Mouse (Mus musculus): Measurements from ENCODE around the gene Bahd1. TPM values are rescaled to one million over a fixed set of nuclear protein-coding genes. Genes with fewer than 3 reads are reported as not detected.
A peak's percentile ranks its signal among the peaks of the same experiment; 100 is the strongest.

Bahd1 gene
- polyA plus RNA-seq, 1 experiment from 2014 or later = 2.4 TPM

DNA sequence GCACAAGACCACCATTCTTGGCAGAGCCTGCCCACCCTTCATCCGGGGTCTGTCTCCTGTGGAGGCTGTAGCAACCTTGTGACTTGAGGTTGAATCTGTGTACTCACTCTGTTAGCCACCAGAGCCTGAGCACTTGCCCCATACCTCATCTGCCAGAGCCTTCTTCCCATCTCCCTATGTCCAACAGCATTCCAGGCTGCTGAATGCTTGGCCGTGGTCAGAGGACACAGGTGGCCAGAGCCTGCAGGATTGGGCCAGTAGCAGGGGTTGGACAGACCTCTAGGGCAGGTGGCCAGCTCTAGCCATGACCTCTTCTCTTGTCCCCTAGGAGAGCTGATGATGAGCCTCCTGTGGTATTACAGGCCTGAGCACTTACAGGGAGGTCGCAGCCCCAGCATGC, 20.3 kb downstream of the Bahd1 start:
- H3K4me3 ChIP-seq = no peak overlapping the region
- H3K27ac ChIP-seq = no peak overlapping the region
- H3K9me3 ChIP-seq (replicated peaks) = no peaks in the 10 kb centered on the region
- WGBS = 74% methylated on average over 3 of the region's 3 CpGs
- H3K4me1 ChIP-seq = peaks cover 13% of the 10 kb centered on the region; the same call in 1 of the 2 replicates
- H3K36me3 ChIP-seq = peaks cover 55% of the 10 kb centered on the region
- DNase-seq (ENCODE audit: low spot score) = no peak
- H3K27me3 ChIP-seq (ENCODE audit: low read depth, poor library complexity, severe bottlenecking) = no peaks in the 10 kb centered on the region

DNA sequence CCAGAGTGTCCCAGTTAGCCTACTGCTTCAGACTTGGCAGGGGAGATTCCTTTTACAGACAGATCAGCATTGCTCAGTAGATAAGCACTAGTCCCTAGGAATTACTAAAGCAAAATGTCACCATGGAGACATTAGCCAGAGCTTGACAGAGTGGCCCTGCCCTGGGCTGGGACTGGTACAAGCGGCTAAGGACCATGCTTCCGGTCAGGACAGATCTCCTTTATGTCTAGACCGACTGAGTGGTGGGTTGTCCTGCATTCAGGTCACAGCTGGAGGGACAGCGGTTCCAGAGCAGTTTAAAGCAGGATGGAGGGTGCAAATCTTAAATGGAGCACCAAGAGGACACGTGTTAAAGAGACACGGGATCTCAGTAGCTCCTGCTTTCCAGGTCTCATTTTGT, 25.8 kb downstream of the Bahd1 start:
- Histone ChIP-seq H3K27ac (peak overlapping the region; percentile 96), H3K36me3 (peaks cover 22% of the 10 kb centered on the region), H3K9me3 (replicated peaks) (no peaks in the 10 kb centered on the region), H3K4me1 (peaks cover 44% of the 10 kb centered on the region), H3K27me3 (ENCODE audit: low read depth, poor library complexity, severe bottlenecking) (no peaks in the 10 kb centered on the region), H3K4me3 (peak overlapping the region; percentile 78)
- no peak for DNase-seq (ENCODE audit: low spot score)
- 1% methylated on average over 6 of the region's 6 CpGs for WGBS

DNA sequence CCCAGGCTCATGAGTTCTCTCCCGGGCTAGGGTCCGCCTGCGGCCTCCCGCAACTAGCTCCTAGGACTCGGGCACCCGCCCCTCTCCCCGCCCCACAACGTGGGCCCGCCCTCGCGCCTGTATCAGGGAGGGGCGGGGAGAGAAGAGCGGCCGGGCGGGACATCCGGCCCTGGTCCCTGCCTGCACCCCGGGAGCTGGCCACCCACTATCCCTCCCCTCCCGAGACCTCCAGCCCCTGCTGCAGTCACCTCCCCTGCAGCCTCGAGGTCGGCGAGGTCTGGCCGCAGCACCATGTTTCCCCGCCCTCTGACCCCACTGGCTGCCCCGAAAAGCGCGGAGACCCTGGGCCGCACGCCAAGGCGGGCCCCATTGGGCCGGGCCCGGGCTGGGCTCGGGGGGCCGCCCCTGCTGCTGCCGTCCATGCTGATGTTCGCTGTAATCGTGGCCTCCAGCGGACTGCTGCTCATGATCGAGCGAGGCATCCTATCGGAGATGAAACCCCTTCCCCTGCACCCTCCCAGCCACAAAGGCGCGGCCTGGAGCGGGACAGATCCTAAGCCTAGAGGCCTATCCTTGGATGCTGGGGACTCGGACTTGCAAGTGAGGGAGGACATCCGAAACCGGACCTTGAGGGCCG, 26.3 kb downstream of the Bahd1 start, which contains the start of gene Chst14:
Gene Chst14, plus strand, starts transcription at position 136 of the 637 bp plus-strand sequence.
- H3K27ac ChIP-seq = peak within 1 kb of the TSS; percentile 96
- peak; percentile 87 for DNase-seq (ENCODE audit: low spot score)
- no peaks in the 10 kb centered on the region for H3K27me3 ChIP-seq (ENCODE audit: low read depth, poor library complexity, severe bottlenecking)
- peaks cover 45% of the 10 kb centered on the region for H3K4me1 ChIP-seq
- no peaks in the 10 kb centered on the region for H3K9me3 ChIP-seq (replicated peaks)
- H3K36me3 ChIP-seq = peaks cover 18% of the 10 kb centered on the region
- under 1% methylated on average over 38 of the region's 47 CpGs for WGBS
- H3K4me3 ChIP-seq = peak within 1 kb of the TSS; percentile 78

DNA sequence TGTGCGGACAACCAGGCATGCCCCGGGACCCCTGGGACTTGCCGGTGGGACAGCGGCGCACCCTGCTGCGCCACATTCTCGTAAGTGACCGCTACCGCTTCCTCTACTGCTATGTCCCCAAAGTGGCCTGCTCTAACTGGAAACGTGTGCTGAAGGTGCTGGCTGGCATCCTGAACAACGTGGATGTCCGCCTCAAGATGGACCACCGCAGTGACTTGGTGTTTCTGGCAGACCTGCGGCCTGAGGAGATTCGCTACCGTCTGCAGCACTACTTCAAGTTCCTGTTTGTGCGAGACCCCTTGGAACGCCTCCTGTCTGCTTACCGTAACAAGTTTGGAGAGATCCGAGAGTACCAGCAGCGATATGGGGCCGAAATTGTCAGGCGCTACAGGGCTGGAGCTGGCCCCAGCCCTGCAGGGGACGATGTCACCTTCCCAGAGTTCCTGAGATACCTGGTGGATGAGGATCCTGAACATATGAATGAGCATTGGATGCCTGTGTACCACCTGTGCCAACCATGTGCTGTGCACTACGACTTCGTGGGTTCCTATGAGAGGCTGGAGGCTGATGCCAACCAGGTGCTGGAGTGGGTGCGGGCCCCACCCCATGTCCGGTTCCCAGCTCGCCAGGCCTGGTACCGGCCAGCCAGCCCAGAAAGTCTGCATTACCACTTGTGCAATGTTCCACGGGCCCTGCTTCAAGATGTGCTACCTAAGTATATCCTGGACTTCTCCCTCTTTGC, 27.0 kb downstream of the Bahd1 start:
- Histone ChIP-seq H3K27ac (peak overlapping the region; percentile 96), H3K4me3 (peak overlapping the region; percentile 78), H3K27me3 (ENCODE audit: low read depth, poor library complexity, severe bottlenecking) (no peaks in the 10 kb centered on the region), H3K4me1 (peaks cover 45% of the 10 kb centered on the region), H3K9me3 (replicated peaks) (no peaks in the 10 kb centered on the region), H3K36me3 (peaks cover 17% of the 10 kb centered on the region)
- no peak for DNase-seq (ENCODE audit: low spot score)
- WGBS = 31% methylated on average over 31 of the region's 31 CpGs

DNA sequence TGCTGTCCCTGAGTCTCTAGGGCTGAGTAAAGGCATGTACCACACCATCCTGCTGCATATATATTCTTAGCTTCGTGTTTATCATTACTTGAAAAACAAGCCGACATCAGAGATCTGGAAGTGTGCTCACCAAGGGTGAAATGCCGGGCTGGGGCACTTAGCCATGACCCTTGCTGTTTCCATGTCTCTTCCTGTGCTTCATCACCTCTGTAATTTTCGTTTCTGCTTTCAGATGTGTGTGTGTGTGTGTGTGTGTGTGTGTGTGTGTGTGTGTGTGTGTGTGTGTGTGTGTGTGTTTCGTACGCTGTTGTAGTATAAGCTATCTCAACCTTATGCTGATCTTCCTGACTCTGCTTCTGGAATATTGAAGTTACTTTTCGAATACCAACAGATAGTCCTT, 41.2 kb downstream of the Bahd1 start:
- Histone ChIP-seq H3K9me3 (replicated peaks) (no peaks in the 10 kb centered on the region), H3K4me1 (peaks cover 12% of the 10 kb centered on the region), H3K27ac (no peak overlapping the region), H3K36me3 (no peaks in the 10 kb centered on the region), H3K27me3 (ENCODE audit: low read depth, poor library complexity, severe bottlenecking) (no peaks in the 10 kb centered on the region), H3K4me3 (no peak overlapping the region)
- WGBS = 85% methylated on average over 7 of the region's 7 CpGs
- DNase-seq (ENCODE audit: low spot score) = no peak

DNA sequence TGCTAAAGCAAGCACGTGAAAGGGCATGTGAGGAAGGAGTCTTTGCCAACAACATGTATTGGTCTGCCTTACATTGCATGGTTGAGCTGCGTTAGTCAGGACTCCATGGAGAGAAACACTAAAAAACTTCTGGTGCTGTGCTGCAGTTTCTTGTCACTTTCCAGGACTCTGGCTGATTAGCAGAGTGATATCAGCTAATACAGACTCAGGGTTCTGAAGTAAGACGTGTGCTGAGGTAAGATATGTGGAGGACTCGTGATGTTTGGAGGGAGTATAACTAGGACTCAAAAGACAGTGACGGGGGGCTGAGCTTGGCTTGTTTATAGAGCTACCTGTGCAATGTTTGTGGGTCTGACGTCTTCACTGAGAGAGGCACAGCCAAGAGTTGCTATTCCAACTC, 43.1 kb downstream of the Bahd1 start:
- H3K9me3 ChIP-seq (replicated peaks) = no peaks in the 10 kb centered on the region
- 91% methylated on average over 6 of the region's 6 CpGs for WGBS

DNA sequence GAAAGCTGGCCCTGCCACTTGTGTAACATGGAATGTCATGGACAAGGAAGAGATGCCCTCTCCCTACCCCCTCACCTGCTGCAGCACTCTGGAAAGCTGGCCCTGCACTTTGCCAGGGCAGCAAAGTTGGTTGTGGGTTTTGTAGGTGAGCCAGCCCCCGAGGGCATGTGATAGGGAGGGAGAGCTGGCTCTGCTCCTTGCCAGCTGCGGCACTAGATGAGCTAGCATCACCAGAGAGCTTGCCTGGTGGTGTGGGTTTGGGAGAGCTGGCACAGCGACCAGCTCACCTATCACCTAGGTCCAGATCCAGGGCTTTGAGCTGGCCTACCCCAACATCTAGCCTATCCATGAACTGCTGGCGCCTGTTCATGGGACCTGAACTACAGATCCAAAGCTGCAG, 48.6 kb downstream of the Bahd1 start:
- H3K36me3 ChIP-seq = no peaks in the 10 kb centered on the region
- no peak for DNase-seq (ENCODE audit: low spot score)
- WGBS = 80% methylated on average over 4 of the region's 4 CpGs
- no peak overlapping the region for H3K27ac ChIP-seq
- H3K4me1 ChIP-seq = peaks cover 12% of the 10 kb centered on the region
- no peak overlapping the region for H3K4me3 ChIP-seq
- no peaks in the 10 kb centered on the region for H3K27me3 ChIP-seq (ENCODE audit: low read depth, poor library complexity, severe bottlenecking)
- no peaks in the 10 kb centered on the region for H3K9me3 ChIP-seq (replicated peaks)

More for the DNA sequence above, 43.1 kb downstream of the Bahd1 start:
- no peak for DNase-seq (ENCODE audit: low spot score)
- Histone ChIP-seq H3K4me3 (no peak overlapping the region), H3K27me3 (ENCODE audit: low read depth, poor library complexity, severe bottlenecking) (no peaks in the 10 kb centered on the region), H3K27ac (no peak overlapping the region), H3K4me1 (peaks cover 12% of the 10 kb centered on the region), H3K36me3 (no peaks in the 10 kb centered on the region)

DNA sequence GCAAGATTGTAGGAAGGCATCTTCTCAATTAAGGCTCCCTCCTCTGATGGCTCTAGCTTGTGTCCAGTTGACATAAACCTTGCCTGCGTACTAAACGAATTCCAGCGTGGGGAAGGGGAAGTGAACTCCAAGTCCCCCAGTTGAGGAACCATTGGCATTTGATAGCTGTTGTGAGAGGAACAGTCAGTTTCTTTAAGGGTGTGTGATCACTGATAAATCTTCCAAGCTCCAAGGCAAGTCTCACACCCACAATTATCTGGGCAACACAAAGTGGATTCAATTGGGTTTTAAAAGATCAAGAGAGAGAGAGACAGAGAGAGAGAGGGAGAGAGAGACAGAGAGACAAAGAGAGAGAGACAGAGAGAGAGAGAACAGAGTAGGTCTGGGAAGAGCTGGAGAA, 49.5 kb downstream of the Bahd1 start:
- 66% methylated on average over 3 of the region's 3 CpGs for WGBS
- no peaks in the 10 kb centered on the region for H3K9me3 ChIP-seq (replicated peaks)
- H3K4me3 ChIP-seq = no peak overlapping the region
- no peaks in the 10 kb centered on the region for H3K27me3 ChIP-seq (ENCODE audit: low read depth, poor library complexity, severe bottlenecking)
- H3K4me1 ChIP-seq = peaks cover 6% of the 10 kb centered on the region
- H3K36me3 ChIP-seq = no peaks in the 10 kb centered on the region
- H3K27ac ChIP-seq = no peak overlapping the region
- no peak for DNase-seq (ENCODE audit: low spot score)

DNA sequence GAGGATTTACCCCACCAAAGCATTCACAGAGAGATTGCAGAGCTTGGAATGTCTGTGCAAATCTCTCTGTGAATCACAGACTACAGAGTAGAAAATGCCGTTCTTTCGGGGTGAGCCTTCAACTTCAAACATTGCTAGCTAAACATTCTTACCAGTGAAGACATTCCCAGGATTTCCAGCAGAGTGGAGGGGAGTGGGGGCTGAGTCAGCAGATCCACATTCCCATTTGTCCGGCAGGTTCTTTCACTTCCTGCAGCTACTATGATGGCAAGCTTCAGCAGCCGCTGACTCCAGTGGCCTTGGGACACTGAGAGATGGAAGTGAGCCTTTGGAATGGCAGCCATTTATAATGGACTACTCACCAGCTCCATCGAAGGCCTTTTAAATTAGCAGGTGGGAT, 56.3 kb downstream of the Bahd1 start:
- Histone ChIP-seq H3K4me3 (no peak overlapping the region), H3K27me3 (ENCODE audit: low read depth, poor library complexity, severe bottlenecking) (no peaks in the 10 kb centered on the region), H3K36me3 (no peaks in the 10 kb centered on the region), H3K4me1 (peaks cover under 1% of the 10 kb centered on the region; the same call in 1 of the 2 replicates), H3K9me3 (replicated peaks) (no peaks in the 10 kb centered on the region), H3K27ac (no peak overlapping the region)
- 89% methylated on average over 5 of the region's 5 CpGs for WGBS
- DNase-seq (ENCODE audit: low spot score) = no peak

DNA sequence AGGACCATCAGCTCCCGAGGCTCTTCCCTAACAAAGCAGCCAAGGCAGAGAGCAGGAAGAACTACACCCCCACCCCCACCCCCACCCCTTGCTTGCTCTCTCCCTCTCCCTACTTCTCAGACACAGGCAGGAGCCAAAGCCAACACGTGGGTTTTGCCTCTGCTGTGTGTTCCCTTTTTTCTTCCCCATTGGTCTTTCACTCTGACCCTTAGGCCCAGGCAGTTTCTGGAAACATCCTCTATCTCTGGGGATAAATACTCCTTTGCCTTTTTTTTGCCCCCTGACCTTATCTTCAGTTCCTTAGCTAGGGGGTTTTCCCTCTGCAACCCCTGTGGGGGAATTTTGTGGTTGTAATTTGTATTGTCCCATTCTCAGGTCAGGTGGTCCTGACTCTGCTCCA, 59.5 kb downstream of the Bahd1 start:
- 35% methylated on average over 2 of the region's 2 CpGs for WGBS
- no peak overlapping the region for H3K27ac ChIP-seq
- no peaks in the 10 kb centered on the region for H3K36me3 ChIP-seq
- no peak overlapping the region for H3K4me3 ChIP-seq
- no peaks in the 10 kb centered on the region for H3K27me3 ChIP-seq (ENCODE audit: low read depth, poor library complexity, severe bottlenecking)
- no peak for DNase-seq (ENCODE audit: low spot score)
- peaks cover 7% of the 10 kb centered on the region for H3K4me1 ChIP-seq
- no peaks in the 10 kb centered on the region for H3K9me3 ChIP-seq (replicated peaks)

DNA sequence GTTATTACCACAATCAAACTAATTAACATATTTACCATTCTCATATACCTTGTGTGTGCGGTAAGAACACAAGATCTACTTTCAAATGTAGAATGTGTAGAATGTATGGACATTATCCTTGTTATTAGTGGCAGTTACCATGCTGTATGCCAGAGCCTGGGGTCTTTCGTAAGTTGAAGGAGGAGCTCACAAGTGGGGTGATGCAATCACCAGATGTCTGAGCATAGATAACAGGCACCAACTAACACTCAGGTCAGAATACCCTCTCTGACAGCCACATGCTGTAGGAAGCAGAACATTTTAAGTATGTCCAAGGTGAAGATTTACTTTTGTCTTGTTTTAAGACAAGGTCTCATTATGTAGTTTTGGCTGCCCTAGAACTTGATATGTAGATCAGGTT, 60.2 kb downstream of the Bahd1 start:
- WGBS = 88% methylated on average over 2 of the region's 2 CpGs
- no peaks in the 10 kb centered on the region for H3K27me3 ChIP-seq (ENCODE audit: low read depth, poor library complexity, severe bottlenecking)
- H3K27ac ChIP-seq = no peak overlapping the region
- no peak overlapping the region for H3K4me3 ChIP-seq
- peaks cover 7% of the 10 kb centered on the region for H3K4me1 ChIP-seq
- DNase-seq (ENCODE audit: low spot score) = no peak
- H3K9me3 ChIP-seq (replicated peaks) = no peaks in the 10 kb centered on the region
- no peaks in the 10 kb centered on the region for H3K36me3 ChIP-seq

DNA sequence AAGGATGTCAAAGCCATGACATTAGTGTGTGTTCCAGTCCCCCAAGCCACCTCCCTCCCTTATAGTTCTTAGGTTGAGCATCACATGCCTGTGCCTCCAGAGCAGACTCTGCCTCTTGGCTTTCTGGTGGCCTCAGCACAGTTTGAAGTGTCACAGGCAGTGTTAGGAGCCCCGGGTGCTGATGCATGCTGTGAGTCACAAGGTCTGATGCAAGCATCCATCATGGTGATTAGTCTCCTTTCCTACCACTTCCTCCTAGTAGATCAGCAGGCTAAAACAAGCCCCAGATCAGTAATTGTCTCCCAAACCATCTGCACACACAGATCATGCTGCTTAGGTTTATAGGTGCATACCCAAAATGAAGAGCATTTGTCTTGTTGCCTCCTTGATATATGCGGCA, 61.4 kb downstream of the Bahd1 start:
- Histone ChIP-seq H3K36me3 (no peaks in the 10 kb centered on the region), H3K27me3 (ENCODE audit: low read depth, poor library complexity, severe bottlenecking) (no peaks in the 10 kb centered on the region), H3K4me1 (peaks cover 7% of the 10 kb centered on the region), H3K9me3 (replicated peaks) (no peaks in the 10 kb centered on the region), H3K4me3 (no peak overlapping the region), H3K27ac (no peak overlapping the region)
- DNase-seq (ENCODE audit: low spot score) = no peak
- WGBS = 45% methylated on average over 2 of the region's 2 CpGs

DNA sequence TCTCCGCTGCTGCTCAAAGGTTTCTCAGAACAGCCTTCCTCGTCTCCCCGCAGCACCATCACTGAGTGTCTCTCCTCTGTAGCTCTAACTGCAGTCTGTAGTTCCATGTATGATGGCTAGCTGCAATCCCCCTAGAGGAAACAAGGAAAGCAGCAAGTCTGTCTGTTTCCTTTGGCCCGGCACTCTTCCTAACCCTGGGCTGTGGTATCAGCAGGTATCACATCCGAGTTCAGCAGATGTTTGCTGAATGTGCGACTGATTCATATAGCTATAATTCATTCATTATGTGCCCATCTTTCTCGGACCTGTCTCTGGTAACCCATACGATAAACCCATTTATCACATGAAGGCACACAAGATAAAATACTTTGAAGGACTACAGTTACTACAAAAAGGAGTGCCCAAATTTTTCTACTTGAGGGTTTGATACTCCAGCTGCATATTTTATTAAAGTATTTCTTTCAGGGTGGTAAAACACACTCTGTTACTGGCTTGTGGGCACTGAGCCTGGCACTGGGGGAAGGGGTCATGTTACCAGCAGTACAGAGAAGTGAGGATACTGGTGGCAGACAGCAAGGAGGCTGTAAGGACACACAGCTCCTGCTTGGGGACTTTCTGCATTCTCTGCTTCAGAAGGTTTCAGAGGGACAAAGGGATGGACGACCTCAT, 63.0 kb downstream of the Bahd1 start:
- no peak for DNase-seq (ENCODE audit: low spot score)
- no peaks in the 10 kb centered on the region for H3K9me3 ChIP-seq (replicated peaks)
- H3K4me1 ChIP-seq = peaks cover 7% of the 10 kb centered on the region
- no peaks in the 10 kb centered on the region for H3K36me3 ChIP-seq
- H3K27ac ChIP-seq = no peak overlapping the region
- WGBS = 61% methylated on average over 9 of the region's 9 CpGs
- H3K27me3 ChIP-seq (ENCODE audit: low read depth, poor library complexity, severe bottlenecking) = no peaks in the 10 kb centered on the region
- H3K4me3 ChIP-seq = no peak overlapping the region
